Comparison of ENCODE assay signal across 8 mouse cellular contexts in genomic region chr16:29813411-29814038, GRCm38 (mm10).
DNase-seq lines count a peak whose midpoint lies in the region; ATAC-seq and TF ChIP-seq lines count a peak whose summit lies in the region.

No protein-coding gene starts in this region.

- DNase-seq in lung, embryonic 14.5 days = peak; percentile 72
- DNase-seq in lung, postnatal 4 days = no peak
- DNase-seq in cerebellum, adult 9-11 months = peak; percentile 50
- peak; percentile 39 to 47 for DNase-seq in frontal cortex, postnatal 25 days (ENCODE audit: low spot score in 2 of 2)
- DNase-seq in kidney, postnatal 25 days = peak; percentile 32 to 64
- DNase-seq in right cerebral cortex, postnatal 10 days (ENCODE audit: low spot score in 2 of 2) = peak; percentile 73 to 82
- DNase-seq in adrenal gland, postnatal 4 days (ENCODE audit: low spot score in 2 of 2) = no peak

- peak overlapping the region; percentile 98 for H3K27ac ChIP-seq in lung, embryonic 14.5 days (ENCODE audit: low read depth)
- H3K27ac ChIP-seq in lung, embryonic 15.5 days = peak overlapping the region; percentile 97

- H3K9me3 ChIP-seq in lung, embryonic 14.5 days (ENCODE audit: low read depth, low read length) = no peaks in the 10 kb centered on the region
- H3K9me3 ChIP-seq in lung, embryonic 15.5 days = no peaks in the 10 kb centered on the region

- H3K36me3 ChIP-seq in lung, embryonic 14.5 days (ENCODE audit: insufficient read depth) = no peaks in the 10 kb centered on the region
- no peaks in the 10 kb centered on the region for H3K36me3 ChIP-seq in lung, embryonic 15.5 days

- H3K4me1 ChIP-seq in lung, embryonic 14.5 days (ENCODE audit: insufficient read depth) = peaks cover 33% of the 10 kb centered on the region
- peaks cover 52% of the 10 kb centered on the region for H3K4me1 ChIP-seq in lung, embryonic 15.5 days

- ATAC-seq in lung, embryonic 14.5 days (ENCODE audit: insufficient read depth) = peak; percentile 62
- peak; percentile 10; the same call in 1 of the 2 replicates for ATAC-seq in lung, embryonic 15.5 days (ENCODE audit: borderline replicate concordance, extremely low read depth, low FRiP score, low TSS enrichment)

- peak overlapping the region; percentile 54 for H3K4me3 ChIP-seq in lung, embryonic 14.5 days (ENCODE audit: low read depth, low read length)
- H3K4me3 ChIP-seq in lung, embryonic 15.5 days = peak overlapping the region; percentile 58

- H3K9ac ChIP-seq in lung, embryonic 14.5 days = peak overlapping the region; percentile 91
- peak overlapping the region; percentile 88 for H3K9ac ChIP-seq in lung, embryonic 15.5 days

- H3K4me2 ChIP-seq in lung, embryonic 14.5 days = peak overlapping the region; percentile 98
- peak overlapping the region; percentile 99 for H3K4me2 ChIP-seq in lung, embryonic 15.5 days

- 2% methylated on average over 31 of the region's 31 CpGs for WGBS in lung, embryonic 14.5 days
- 2% methylated on average over 31 of the region's 31 CpGs for WGBS in lung, embryonic 15.5 days

- TF ChIP-seq CTCF in lung, embryonic 14.5 days (IDR thresholded peaks at IDR 0.05; ENCODE audit: low read depth) = no peak

- H3K27me3 ChIP-seq in lung, embryonic 14.5 days (ENCODE audit: insufficient read depth, low read length) = no peaks in the 10 kb centered on the region
- H3K27me3 ChIP-seq in lung, embryonic 15.5 days = no peaks in the 10 kb centered on the region

Comparison
In these comparisons a context has a peak if more than half of its experiments do, and no peak if none do; other contexts are left out.
1. DNase-seq: peak in lung, embryonic 14.5 days (single experiment), cerebellum, adult 9-11 months (single experiment), frontal cortex, postnatal 25 days (2 of 2), kidney, postnatal 25 days (2 of 2) and right cerebral cortex, postnatal 10 days (2 of 2); none in lung, postnatal 4 days (0 of 2) and adrenal gland, postnatal 4 days (0 of 2).